Mouse (Mus musculus) lung, adult 18-20 months (tissue): ENCODE results near the gene Acaca.

Source experiments
- DNase-seq, 2 experiments: peaks; one replicate each; pipeline ENCODE4 v3.0.0; 2022; ENCODE audit warnings: mixed read lengths in 2 of 2

Gene Acaca

GRCm38 (mm10) chr11:84406733-84407132 lies 277.3 kb downstream of the Acaca start:
- DNase-seq: no peak

- no peak for DNase-seq
These were observed 280.9 kb downstream of the Acaca start for GRCm38 (mm10) chr11:84410383-84410782.

GRCm38 (mm10) chr11:84410879-84411641 lies 281.6 kb downstream of the Acaca start:
- no peak for DNase-seq

GRCm38 (mm10) chr11:84411642-84412018 lies 282.2 kb downstream of the Acaca start:
- DNase-seq: no peak

GRCm38 (mm10) chr11:84412201-84412934 lies 282.9 kb downstream of the Acaca start:
- DNase-seq: no peak

- no peak for DNase-seq
These were observed 283.6 kb downstream of the Acaca start for GRCm38 (mm10) chr11:84413111-84413510.

GRCm38 (mm10) chr11:84420779-84421178 lies 291.3 kb downstream of the Acaca start:
- DNase-seq: no peak

GRCm38 (mm10) chr11:84425736-84426632 lies 296.5 kb downstream of the Acaca start:
- no peak for DNase-seq

- DNase-seq: no peak
These were observed 297.1 kb downstream of the Acaca start for GRCm38 (mm10) chr11:84426633-84426998.

GRCm38 (mm10) chr11:84429581-84429980 lies 300.1 kb downstream of the Acaca start:
- peak in 1 of 2 experiments; percentile 15 for DNase-seq

GRCm38 (mm10) chr11:84430336-84430735 lies 300.9 kb downstream of the Acaca start:
- no peak for DNase-seq

- DNase-seq: no peak
These were observed 305.4 kb downstream of the Acaca start for GRCm38 (mm10) chr11:84434879-84435278.

GRCm38 (mm10) chr11:84440402-84440801 lies 310.9 kb downstream of the Acaca start:
- peak in 1 of 2 experiments; percentile 4 for DNase-seq

GRCm38 (mm10) chr11:84442554-84443331 lies 313.3 kb downstream of the Acaca start:
- DNase-seq: peak in 1 of 2 experiments; percentile 17
